Mouse (Mus musculus): ENCODE measurements around the gene Tac2. TPM values are rescaled to one million over a fixed set of nuclear protein-coding genes. Genes with fewer than 3 reads are reported as not detected.
"Not testable (repeated sequence)": the region's sequence is repeated elsewhere in the genome, so short reads cannot be mapped to it uniquely, and the experiment has no call there.

Gene Tac2
- total RNA-seq, 1 experiment from 2014 or later, result not detected

- ATAC-seq (ENCODE audit: extremely low read depth, insufficient number of reproducible peaks, low FRiP score, poor library complexity, severe bottlenecking), result no peak
Measured at GRCm38 (mm10) chr10:127750136-127750777, 26.0 kb downstream of the Tac2 start.

GRCm38 (mm10) chr10:127751548-127751947, 27.3 kb downstream of the Tac2 start, which contains the start of gene Gpr182:
Gene Gpr182 (minus strand): TSS chr10:127751732.
- ATAC-seq (ENCODE audit: extremely low read depth, insufficient number of reproducible peaks, low FRiP score, poor library complexity, severe bottlenecking), result no peak

- no peak for ATAC-seq (ENCODE audit: extremely low read depth, insufficient number of reproducible peaks, low FRiP score, poor library complexity, severe bottlenecking)
Measured at GRCm38 (mm10) chr10:127754566-127755166, 30.4 kb downstream of the Tac2 start.

GRCm38 (mm10) chr10:127755246-127755645, 31.0 kb downstream of the Tac2 start:
- ATAC-seq (ENCODE audit: extremely low read depth, insufficient number of reproducible peaks, low FRiP score, poor library complexity, severe bottlenecking), result no peak

- ATAC-seq (ENCODE audit: extremely low read depth, insufficient number of reproducible peaks, low FRiP score, poor library complexity, severe bottlenecking), result no peak
Measured at GRCm38 (mm10) chr10:127755770-127756468, 31.6 kb downstream of the Tac2 start.

GRCm38 (mm10) chr10:127759181-127760110, 35.2 kb downstream of the Tac2 start, which contains the start of the genes Rdh1 and Rdh16f1:
Gene Rdh1 (plus strand): TSS chr10:127759721.
Gene Rdh16f1 (plus strand): TSS chr10:127759787.
- ATAC-seq (ENCODE audit: extremely low read depth, insufficient number of reproducible peaks, low FRiP score, poor library complexity, severe bottlenecking), result no peak

GRCm38 (mm10) chr10:127762926-127763325, 38.6 kb downstream of the Tac2 start:
- ATAC-seq (ENCODE audit: extremely low read depth, insufficient number of reproducible peaks, low FRiP score, poor library complexity, severe bottlenecking), result not testable (repeated sequence)

- no peak for ATAC-seq (ENCODE audit: extremely low read depth, insufficient number of reproducible peaks, low FRiP score, poor library complexity, severe bottlenecking)
Measured at GRCm38 (mm10) chr10:127763914-127764680, 39.8 kb downstream of the Tac2 start.

- ATAC-seq (ENCODE audit: extremely low read depth, insufficient number of reproducible peaks, low FRiP score, poor library complexity, severe bottlenecking), result no peak
Measured at GRCm38 (mm10) chr10:127766564-127766963, 42.3 kb downstream of the Tac2 start.

GRCm38 (mm10) chr10:127776011-127776410, 51.7 kb downstream of the Tac2 start, which contains the start of gene Rdh9:
Gene Rdh9 (plus strand): TSS chr10:127776386.
- no peak for ATAC-seq (ENCODE audit: extremely low read depth, insufficient number of reproducible peaks, low FRiP score, poor library complexity, severe bottlenecking)

Other genes starting within 250 kb of the Tac2 start
- 6.0 and 9.8 TPM in 2 replicates for gene Stac3, start 222.8 kb upstream of the Tac2 start, total RNA-seq (2017)
- not detected in 2 replicates for gene Ndufa4l2, start 209.5 kb upstream of the Tac2 start, total RNA-seq (2017)
- 22.8 and 25.0 TPM in 2 replicates for gene Shmt2, start 202.0 kb upstream of the Tac2 start, total RNA-seq (2017)
- not detected in 2 replicates for gene Nxph4, start 189.9 kb upstream of the Tac2 start, total RNA-seq (2017)
- 6.3 and 15.1 TPM in 2 replicates for gene Lrp1, start 103.3 kb upstream of the Tac2 start, total RNA-seq (2017)
- 258 and 273 TPM in 2 replicates for gene Stat6, start 81.5 kb upstream of the Tac2 start, total RNA-seq (2017)
- gene Nemp1, start 57.6 kb upstream of the Tac2 start, total RNA-seq (2017), result 42.6 and 45.7 TPM in 2 replicates
- 19.0 and 19.3 TPM in 2 replicates for gene Nab2, start 55.9 kb upstream of the Tac2 start, total RNA-seq (2017)
- 1.5 and 2.3 TPM in 2 replicates for gene Myo1a, start 19.3 kb upstream of the Tac2 start, total RNA-seq (2017)
- 20.7 and 25.7 TPM in 2 replicates for gene Zbtb39, start 15.1 kb downstream of the Tac2 start, total RNA-seq (2017)
- gene Gpr182, start 27.3 kb downstream of the Tac2 start, total RNA-seq (2017), result 0.12 and 0.23 TPM in 2 replicates
- gene Rdh1, start 35.2 kb downstream of the Tac2 start, total RNA-seq (2017), result 0.37 and 0.47 TPM in 2 replicates
- gene Rdh16f1, start 35.3 kb downstream of the Tac2 start, total RNA-seq (2017), result not detected in 2 replicates
- gene Rdh9, start 51.9 kb downstream of the Tac2 start, total RNA-seq (2017), result 1.7 TPM in 1 of 2 replicates, not detected in the other
- not detected in 2 replicates for gene Rdh16, start 76.7 kb downstream of the Tac2 start, total RNA-seq (2017)
- not detected in 2 replicates for gene Rdh19, start 125.5 kb downstream of the Tac2 start, total RNA-seq (2017)
- gene Rdh16f2, start 142.0 kb downstream of the Tac2 start, total RNA-seq (2017), result not detected in 2 replicates
- not detected in 2 replicates for gene Rdh7, start 164.3 kb downstream of the Tac2 start, total RNA-seq (2017)
- gene Sdr9c7, start 174.0 kb downstream of the Tac2 start, total RNA-seq (2017), result not detected in 2 replicates